Mouse (Mus musculus) 3T3-L1 (cell line): Measurements from ENCODE around the gene Neurod2.

Experiments used
- DNase-seq: peaks from one replicate; pipeline ENCODE4 v3.0.0-alpha.2; 2015; ENCODE audit warnings: low read depth, low spot score

Gene Neurod2

GRCm38 (mm10) chr11:98354445-98354844 is 25.0 kb upstream of the Neurod2 start:
- no peak for DNase-seq

- DNase-seq: no peak
These were observed 24.3 kb upstream of the Neurod2 start for GRCm38 (mm10) chr11:98353651-98354211.

- no peak for DNase-seq
These were observed 23.0 kb upstream of the Neurod2 start for GRCm38 (mm10) chr11:98352272-98352990.

GRCm38 (mm10) chr11:98349308-98349707 is 19.9 kb upstream of the Neurod2 start:
- DNase-seq: no peak

GRCm38 (mm10) chr11:98348083-98348961 is 18.9 kb upstream of the Neurod2 start, which contains the start of gene Ppp1r1b:
Gene Ppp1r1b, plus strand, starts transcription at chr11:98348404.
- DNase-seq: no peak

GRCm38 (mm10) chr11:98347385-98348082 is 18.1 kb upstream of the Neurod2 start:
- no peak for DNase-seq

GRCm38 (mm10) chr11:98346168-98346567 is 16.7 kb upstream of the Neurod2 start:
- DNase-seq: no peak

GRCm38 (mm10) chr11:98345253-98345652 is 15.8 kb upstream of the Neurod2 start:
- peak; percentile 78 for DNase-seq

GRCm38 (mm10) chr11:98342000-98342945 is 12.8 kb upstream of the Neurod2 start:
- DNase-seq: peak; percentile 96

- no peak for DNase-seq
These were observed 11.7 kb upstream of the Neurod2 start for GRCm38 (mm10) chr11:98341174-98341573.

- no peak for DNase-seq
These were observed 11.1 kb upstream of the Neurod2 start for GRCm38 (mm10) chr11:98340597-98340996.

GRCm38 (mm10) chr11:98339679-98340287 is 10.3 kb upstream of the Neurod2 start:
- DNase-seq: no peak

GRCm38 (mm10) chr11:98339071-98339501 is 9.6 kb upstream of the Neurod2 start:
- DNase-seq: no peak

- DNase-seq: no peak
These were observed 9.1 kb upstream of the Neurod2 start for GRCm38 (mm10) chr11:98338507-98338961.

GRCm38 (mm10) chr11:98336245-98337107 is 7.0 kb upstream of the Neurod2 start:
- peak; percentile 35 for DNase-seq

GRCm38 (mm10) chr11:98335250-98335649 is 5.8 kb upstream of the Neurod2 start:
- no peak for DNase-seq

- no peak for DNase-seq
These were observed 4.7 kb upstream of the Neurod2 start for GRCm38 (mm10) chr11:98333981-98334741.

GRCm38 (mm10) chr11:98333263-98333696 is 3.8 kb upstream of the Neurod2 start:
- DNase-seq: no peak
